Mouse (Mus musculus) small intestine, adult 2 months (tissue): Measurements from ENCODE around the gene Hrh2. TPM values are rescaled to one million over a fixed set of nuclear protein-coding genes. Genes with fewer than 3 reads are reported as not detected.

Experiments
- H3K27ac ChIP-seq: fragments of 200-500 bp; 2 replicates; pipeline ENCODE4 v1.5.1; 2012; ENCODE audit warnings: low read depth, low read length, control low read depth, inconsistent platforms; ENCODE audit not compliant: insufficient read depth
- H3K27me3 ChIP-seq: fragments of 200-500 bp; 2 replicates; pipeline ENCODE4 v1.6.1; 2012; ENCODE audit warnings: mild to moderate bottlenecking, moderate library complexity, low read length, inconsistent platforms; ENCODE audit not compliant: control insufficient read depth, insufficient read depth
- H3K36me3 ChIP-seq: fragments of 200-500 bp; 2 replicates; pipeline ENCODE4 v1.6.1; 2012; ENCODE audit warnings: mild to moderate bottlenecking, low read length, control low read depth, inconsistent platforms; ENCODE audit not compliant: control insufficient read depth, insufficient read depth
- H3K4me1 ChIP-seq: fragments of 200-500 bp; 2 replicates; pipeline ENCODE4 v1.6.1; 2012; ENCODE audit warnings: low read length, inconsistent platforms, mixed read lengths; ENCODE audit not compliant: control insufficient read depth, insufficient read depth, insufficient read length
- H3K4me3 ChIP-seq: fragments of 200-500 bp; 2 replicates; pipeline ENCODE4 v1.5.1; 2012; ENCODE audit warnings: low read depth, mild to moderate bottlenecking, control low read depth, inconsistent platforms, low read length, moderate library complexity
- CTCF ChIP-seq: fragments of 200-500 bp; IDR thresholded peaks from 2 replicates; pipeline ENCODE4 v1.5.1; 2012; ENCODE audit warnings: low read depth, mild to moderate bottlenecking, control low read depth, inconsistent platforms, low read length, moderate library complexity, mixed read lengths; ENCODE audit not compliant: insufficient replicate concordance, insufficient read length; ENCODE audit errors: extremely low read depth
- POLR2A ChIP-seq: fragments of 200-500 bp; IDR thresholded peaks from 2 replicates; pipeline ENCODE4 v1.6.1; 2012; ENCODE audit warnings: low read depth, mild to moderate bottlenecking, control low read depth, inconsistent platforms, low read length, moderate library complexity
- WGBS: fragments of 180-500 bp; shearing (Covaris S2); methylation state at CpG from one replicate; pipeline ENCODE4 v1.1.7; 2018; 5-methylcytosine and 5-hydroxymethylcytosine counted together
- polyA plus RNA-seq: library from polyadenylated mRNA; depleted of rRNA; stranded (reverse); fragments of >200 nt; gene quantifications from 2 replicates; pipeline ENCODE4 v1.2.3, GENCODE M21; 2012

Hrh2 gene
- polyA plus RNA-seq, 1 experiment = 0.70 TPM

- H3K27ac ChIP-seq = no peak overlapping the region
- no peak for TF ChIP-seq POLR2A
- TF ChIP-seq CTCF = no peak
- no peaks in the 10 kb centered on the region for H3K36me3 ChIP-seq
- no peak overlapping the region for H3K4me3 ChIP-seq
- H3K4me1 ChIP-seq = no peaks in the 10 kb centered on the region
- H3K27me3 ChIP-seq = peaks cover 3% of the 10 kb centered on the region; the same call in 1 of the 2 replicates
- 11% methylated on average over 9 of the region's 9 CpGs for WGBS
These were observed 74.5 kb downstream of the Hrh2 start for GRCm38 (mm10) chr13:54266472-54266871.

GRCm38 (mm10) chr13:54269087-54269486, 77.2 kb downstream of the Hrh2 start:
- H3K27ac ChIP-seq = no peak overlapping the region
- no peaks in the 10 kb centered on the region for H3K36me3 ChIP-seq
- H3K4me3 ChIP-seq = no peak overlapping the region
- H3K4me1 ChIP-seq = no peaks in the 10 kb centered on the region
- 71% methylated on average over 3 of the region's 3 CpGs for WGBS
- peaks cover 3% of the 10 kb centered on the region; the same call in 1 of the 2 replicates for H3K27me3 ChIP-seq
- TF ChIP-seq POLR2A = no peak
- TF ChIP-seq CTCF = no peak

- Histone ChIP-seq H3K27me3 (peaks cover 3% of the 10 kb centered on the region; the same call in 1 of the 2 replicates), H3K4me3 (no peak overlapping the region), H3K4me1 (no peaks in the 10 kb centered on the region), H3K36me3 (no peaks in the 10 kb centered on the region), H3K27ac (no peak overlapping the region)
- TF ChIP-seq CTCF (no peak), POLR2A (no peak)
- WGBS = 69% methylated on average over 8 of the region's 8 CpGs
These were observed 77.7 kb downstream of the Hrh2 start for GRCm38 (mm10) chr13:54269628-54270027.

GRCm38 (mm10) chr13:54272076-54272475, 80.1 kb downstream of the Hrh2 start:
- no peaks in the 10 kb centered on the region for H3K36me3 ChIP-seq
- H3K4me1 ChIP-seq = no peaks in the 10 kb centered on the region
- H3K27me3 ChIP-seq = no peaks in the 10 kb centered on the region
- H3K27ac ChIP-seq = no peak overlapping the region
- WGBS = 69% methylated on average over 7 of the region's 7 CpGs
- no peak overlapping the region for H3K4me3 ChIP-seq
- TF ChIP-seq POLR2A = no peak
- TF ChIP-seq CTCF = no peak

GRCm38 (mm10) chr13:54277406-54277805, 85.5 kb downstream of the Hrh2 start:
- no peaks in the 10 kb centered on the region for H3K36me3 ChIP-seq
- H3K4me1 ChIP-seq = no peaks in the 10 kb centered on the region
- TF ChIP-seq POLR2A (no peak), CTCF (no peak)
- H3K27me3 ChIP-seq = no peaks in the 10 kb centered on the region
- no peak overlapping the region for H3K4me3 ChIP-seq
- H3K27ac ChIP-seq = no peak overlapping the region
- 86% methylated on average over 6 of the region's 6 CpGs for WGBS

- Histone ChIP-seq H3K27ac (no peak overlapping the region), H3K4me1 (peaks cover 2% of the 10 kb centered on the region; the same call in 1 of the 2 replicates), H3K36me3 (no peaks in the 10 kb centered on the region), H3K27me3 (no peaks in the 10 kb centered on the region), H3K4me3 (no peak overlapping the region)
- TF ChIP-seq CTCF (no peak), POLR2A (no peak)
- 73% methylated on average over 7 of the region's 7 CpGs for WGBS
These were observed 88.4 kb downstream of the Hrh2 start for GRCm38 (mm10) chr13:54280366-54280765.

GRCm38 (mm10) chr13:54281149-54281548, 89.2 kb downstream of the Hrh2 start:
- Histone ChIP-seq H3K36me3 (no peaks in the 10 kb centered on the region), H3K27ac (no peak overlapping the region), H3K27me3 (no peaks in the 10 kb centered on the region), H3K4me3 (no peak overlapping the region), H3K4me1 (peaks cover 2% of the 10 kb centered on the region; the same call in 1 of the 2 replicates)
- TF ChIP-seq CTCF (no peak), POLR2A (no peak)
- 77% methylated on average over 7 of the region's 7 CpGs for WGBS

- Histone ChIP-seq H3K4me3 (no peak overlapping the region), H3K27ac (no peak overlapping the region), H3K27me3 (no peaks in the 10 kb centered on the region), H3K4me1 (peaks cover 2% of the 10 kb centered on the region; the same call in 1 of the 2 replicates), H3K36me3 (no peaks in the 10 kb centered on the region)
- whole genome bisulfite sequencing = 44% methylated on average over 8 of the region's 8 CpGs
- no peak for TF ChIP-seq POLR2A
- no peak for TF ChIP-seq CTCF
These were observed 89.7 kb downstream of the Hrh2 start for GRCm38 (mm10) chr13:54281623-54282022.
